ENCODE assay signal across 18 mouse cellular contexts in genomic region chr6:57811748-57812730, GRCm38 (mm10). TPM values are rescaled to one million over a fixed set of nuclear protein-coding genes. Genes with fewer than 3 reads are reported as not detected.
DNase-seq lines count a peak whose midpoint lies in the region; ATAC-seq and TF ChIP-seq lines count a peak whose summit lies in the region.
"Had no signal": no experiment of that assay in that cellular context is flagged by ENCODE, and none has a peak within 500 bp of the region (broad histone marks: within the 10 kb centered on the region; RNA-seq: fewer than 3 reads in every experiment).

No protein-coding gene starts in this region.

- H3K4me1 ChIP-seq in kidney, adult 2 months (ENCODE audit: control insufficient read depth, insufficient read depth, low read length), result no peaks in the 10 kb centered on the region
- no peaks in the 10 kb centered on the region for H3K4me1 ChIP-seq in intestine, embryonic 15.5 days (replicated peaks)
- H3K4me1 ChIP-seq in stomach, embryonic 14.5 days (ENCODE audit: control insufficient read depth, insufficient read depth, low read length), result no peaks in the 10 kb centered on the region
- no peaks in the 10 kb centered on the region for H3K4me1 ChIP-seq in midbrain, postnatal 0 days (ENCODE audit: insufficient read depth, low read length)
- no peaks in the 10 kb centered on the region for H3K4me1 ChIP-seq in hindbrain, embryonic 12.5 days

- no peak overlapping the region for H3K4me3 ChIP-seq in kidney, adult 2 months (ENCODE audit: insufficient read depth, low read depth, low read length)
- no peak overlapping the region for H3K4me3 ChIP-seq in intestine, embryonic 15.5 days (replicated peaks)
- H3K4me3 ChIP-seq in stomach, embryonic 14.5 days (ENCODE audit: low read depth, low read length), result no peak overlapping the region
- H3K4me3 ChIP-seq in midbrain, postnatal 0 days (ENCODE audit: low read depth, low read length), result no peak overlapping the region
- H3K4me3 ChIP-seq in hindbrain, embryonic 12.5 days, result no peak overlapping the region
- H3K4me3 ChIP-seq: heart, adult 2 months had no signal

- WGBS in kidney, adult 2 months, result 55% methylated on average over 3 of the region's 3 CpGs
- WGBS in intestine, embryonic 15.5 days, result 64% methylated on average over 3 of the region's 3 CpGs
- WGBS in stomach, embryonic 14.5 days, result 48% methylated on average over 3 of the region's 3 CpGs
- 89% methylated on average over 3 of the region's 3 CpGs for WGBS in midbrain, postnatal 0 days
- WGBS in hindbrain, embryonic 12.5 days, result 88% methylated on average over 3 of the region's 3 CpGs

- TF ChIP-seq POLR2A in kidney, adult 2 months (IDR thresholded peaks at IDR 0.05; ENCODE audit: low read depth, low read length), result no peak

- ATAC-seq in intestine, embryonic 15.5 days, result peak; percentile 95
- peak; percentile 93 for ATAC-seq in stomach, embryonic 14.5 days (ENCODE audit: insufficient number of reproducible peaks, insufficient read depth, low FRiP score, low read depth)
- no peak for ATAC-seq in midbrain, postnatal 0 days (ENCODE audit: low FRiP score)
- no peak for ATAC-seq in hindbrain, embryonic 12.5 days (ENCODE audit: low FRiP score)

- H3K27me3 ChIP-seq in kidney, adult 2 months (replicated peaks; ENCODE audit: control insufficient read depth, insufficient read depth, low read length), result no peaks in the 10 kb centered on the region
- H3K27me3 ChIP-seq in intestine, embryonic 15.5 days (replicated peaks), result no peaks in the 10 kb centered on the region
- no peaks in the 10 kb centered on the region for H3K27me3 ChIP-seq in stomach, embryonic 14.5 days (ENCODE audit: control insufficient read depth, insufficient read depth, low read length)
- H3K27me3 ChIP-seq in midbrain, postnatal 0 days (ENCODE audit: insufficient read depth, low read length), result no peaks in the 10 kb centered on the region
- H3K27me3 ChIP-seq in hindbrain, embryonic 12.5 days, result no peaks in the 10 kb centered on the region
- H3K27me3 ChIP-seq: CH12.LX had no signal

- no peak overlapping the region for H3K27ac ChIP-seq in kidney, adult 2 months (ENCODE audit: insufficient read depth, low read depth, low read length)
- H3K27ac ChIP-seq in intestine, embryonic 15.5 days, result no peak overlapping the region
- no peak overlapping the region; the same call in 1 of the 2 replicates for H3K27ac ChIP-seq in stomach, embryonic 14.5 days (ENCODE audit: low read length)
- no peak overlapping the region for H3K27ac ChIP-seq in midbrain, postnatal 0 days (ENCODE audit: low read depth, low read length)
- no peak overlapping the region for H3K27ac ChIP-seq in hindbrain, embryonic 12.5 days
- H3K27ac ChIP-seq: heart, adult 2 months had no signal

- H3K9me3 ChIP-seq in intestine, embryonic 15.5 days, result no peaks in the 10 kb centered on the region
- H3K9me3 ChIP-seq in stomach, embryonic 14.5 days (ENCODE audit: control insufficient read depth, low read depth, low read length), result peaks cover 5% of the 10 kb centered on the region; the same call in 1 of the 2 replicates
- H3K9me3 ChIP-seq in midbrain, postnatal 0 days (ENCODE audit: low read length), result no peaks in the 10 kb centered on the region
- H3K9me3 ChIP-seq in hindbrain, embryonic 12.5 days (replicated peaks), result 0 out of 2 replicates have a peak, but pooled peaks cover 5% of the 10 kb centered on the region

- no peaks in the 10 kb centered on the region for H3K36me3 ChIP-seq in kidney, adult 2 months (ENCODE audit: control insufficient read depth, insufficient read depth, low read length)
- H3K36me3 ChIP-seq in intestine, embryonic 15.5 days, result no peaks in the 10 kb centered on the region
- H3K36me3 ChIP-seq in stomach, embryonic 14.5 days (ENCODE audit: control insufficient read depth, insufficient read depth, low read length), result 0 out of 2 replicates have a peak, but pooled peaks cover 3% of the 10 kb centered on the region
- peaks cover 2% of the 10 kb centered on the region; the same call in 1 of the 2 replicates for H3K36me3 ChIP-seq in midbrain, postnatal 0 days (ENCODE audit: insufficient read depth, low read length)
- no peaks in the 10 kb centered on the region for H3K36me3 ChIP-seq in hindbrain, embryonic 12.5 days

- no peak overlapping the region for H3K4me2 ChIP-seq in intestine, embryonic 15.5 days (replicated peaks)
- no peak overlapping the region for H3K4me2 ChIP-seq in stomach, embryonic 14.5 days (replicated peaks; ENCODE audit: low read depth, low read length)
- no peak overlapping the region for H3K4me2 ChIP-seq in midbrain, postnatal 0 days (ENCODE audit: low read depth, low read length, poor library complexity, severe bottlenecking)
- no peak overlapping the region for H3K4me2 ChIP-seq in hindbrain, embryonic 12.5 days (replicated peaks)

- H3K9ac ChIP-seq in intestine, embryonic 15.5 days, result no peak overlapping the region
- H3K9ac ChIP-seq in stomach, embryonic 14.5 days (replicated peaks; ENCODE audit: low read depth, low read length), result no peak overlapping the region
- H3K9ac ChIP-seq in midbrain, postnatal 0 days (replicated peaks; ENCODE audit: low read length, poor library complexity, severe bottlenecking), result no peak overlapping the region
- H3K9ac ChIP-seq in hindbrain, embryonic 12.5 days, result no peak overlapping the region

- TF ChIP-seq CTCF in kidney, adult 2 months (conservative IDR thresholded peaks at IDR 0.05; ENCODE audit: insufficient read depth, insufficient read length, low read depth, low read length), result no peak
- no peak for TF ChIP-seq CTCF in midbrain, postnatal 0 days (IDR thresholded peaks at IDR 0.05)

- peak; percentile 3 for DNase-seq in kidney, postnatal 14 days
- no peak for DNase-seq in kidney, adult 2 months
- peak; percentile 44 for DNase-seq in NIH3T3 (ENCODE audit: low read depth)
- no peak for DNase-seq in spleen, postnatal 14 days (ENCODE audit: low spot score in 2 of 2)
- no peak for DNase-seq in midbrain, postnatal 0 days (ENCODE audit: low spot score)
- DNase-seq: adrenal gland, postnatal 10 days; heart, adult 2 months; heart, postnatal 14 days; kidney, adult 11 months; right cerebral cortex, postnatal 25 days had no signal

RNA-seq across cellular contexts. Expression of gene Vopp1, which starts 12.9 kb away (rescaled TPM):
- 6.6 and 9.1 TPM in 2 replicates for polyA plus RNA-seq in kidney, adult 2 months (2012; rRNA removed)
- 30.9 and 32.3 TPM in 2 replicates for polyA plus RNA-seq in intestine, embryonic 15.5 days (2015; fragmentation: Nextera tagmentation; extraction: Ambion mirVana)
- 24.4 and 26.7 TPM in 2 replicates for polyA plus RNA-seq in stomach, embryonic 14.5 days (2014; fragmentation: Nextera tagmentation; extraction: Ambion mirVana)
- total RNA-seq in midbrain, postnatal 0 days (2014; rRNA removed), result 269 and 319 TPM in 2 replicates
- 182 and 188 TPM in 2 replicates for polyA plus RNA-seq in midbrain, postnatal 0 days (2015; fragmentation: Nextera tagmentation; extraction: Ambion mirVana)
- polyA plus RNA-seq in hindbrain, embryonic 12.5 days (2016; fragmentation: Nextera tagmentation; extraction: Ambion mirVana), result 109 and 121 TPM in 2 replicates
- total RNA-seq: CH12.LX had no signal

RNA-seq across cellular contexts. Expression of gene Vmn1r21, which starts 38.1 kb away (rescaled TPM):
- not detected in 2 replicates for polyA plus RNA-seq in kidney, adult 2 months (2012; rRNA removed)
- not detected in 2 replicates for polyA plus RNA-seq in intestine, embryonic 15.5 days (2015; fragmentation: Nextera tagmentation; extraction: Ambion mirVana)
- polyA plus RNA-seq in stomach, embryonic 14.5 days (2014; fragmentation: Nextera tagmentation; extraction: Ambion mirVana), result 0.14 TPM in 1 of 2 replicates, not detected in the other
- not detected in 2 replicates for total RNA-seq in midbrain, postnatal 0 days (2014; rRNA removed)
- polyA plus RNA-seq in midbrain, postnatal 0 days (2015; fragmentation: Nextera tagmentation; extraction: Ambion mirVana), result not detected in 2 replicates
- polyA plus RNA-seq in hindbrain, embryonic 12.5 days (2016; fragmentation: Nextera tagmentation; extraction: Ambion mirVana), result not detected in 2 replicates
- total RNA-seq: adrenal gland, postnatal 10 days; CH12.LX; heart, adult 2 months; heart, postnatal 14 days; layer of hippocampus, postnatal 25 days had no signal
- polyA plus RNA-seq: heart, adult 2 months; limb, embryonic 11.5 days; lung, embryonic 16.5 days; urinary bladder, adult 2 months had no signal

Comparison
In these comparisons a context has a peak if more than half of its experiments do, and no peak if none do; other contexts are left out.
1. DNase-seq: peak in kidney, postnatal 14 days (single experiment) and NIH3T3 (single experiment); none in kidney, adult 2 months (single experiment), spleen, postnatal 14 days (0 of 2) and midbrain, postnatal 0 days (single experiment).
2. ATAC-seq: peak in intestine, embryonic 15.5 days (single experiment) and stomach, embryonic 14.5 days (single experiment); none in midbrain, postnatal 0 days (single experiment) and hindbrain, embryonic 12.5 days (single experiment).